Mouse (Mus musculus): ENCODE measurements around the gene Olfr934.

Gene Olfr934

GRCm38 (mm10) chr9:38988215-38988614, at the start of gene Olfr934:
Gene Olfr934 (minus strand): TSS chr9:38988315.
- DNase-seq (ENCODE audit: low read depth in 2 of 2, low spot score in 2 of 2), result no peak

- no peak for DNase-seq (ENCODE audit: low read depth in 2 of 2, low spot score in 2 of 2)
Measured at GRCm38 (mm10) chr9:39023277-39023676, 35.2 kb upstream of the Olfr934 start, which contains the start of gene Olfr146. Gene Olfr146 (minus strand): TSS chr9:39023377.

- no peak for DNase-seq (ENCODE audit: low read depth in 2 of 2, low spot score in 2 of 2)
Measured at GRCm38 (mm10) chr9:38999583-38999982, 11.5 kb upstream of the Olfr934 start, which contains the start of gene Olfr935. Gene Olfr935 (minus strand): TSS chr9:38999683.

- DNase-seq (ENCODE audit: low read depth in 2 of 2, low spot score in 2 of 2), result no peak
Measured at GRCm38 (mm10) chr9:38972013-38972412, 16.1 kb downstream of the Olfr934 start, which contains the start of gene Olfr933. Gene Olfr933 (plus strand): TSS chr9:38972313.

GRCm38 (mm10) chr9:38954124-38954416, 34.0 kb downstream of the Olfr934 start:
- DNase-seq (ENCODE audit: low read depth in 2 of 2, low spot score in 2 of 2), result no peak

GRCm38 (mm10) chr9:38953401-38954123, 34.6 kb downstream of the Olfr934 start:
- no peak for DNase-seq (ENCODE audit: low read depth in 2 of 2, low spot score in 2 of 2)
